Mouse (Mus musculus): ENCODE data around the gene Zfp217.

GRCm38 (mm10) chr2:170101132-170101531 lies 46.8 kb downstream of the Zfp217 start:
- no peak for TF ChIP-seq EP300 (IDR thresholded peaks at IDR 0.05; ENCODE audit: low read depth)
- peak; percentile 98 for TF ChIP-seq CTCF (IDR thresholded peaks at IDR 0.05; ENCODE audit: low read depth)

Measured in heart, postnatal 0 days (tissue).